Mouse (Mus musculus) frontal cortex, postnatal 25 days (tissue): ENCODE data around the gene Irgq.

Experiments
- DNase-seq, 2 experiments: peaks; one replicate each; pipeline ENCODE4 v3.0.0; 2022; ENCODE audit warnings: low spot score in 2 of 2

The Irgq gene

GRCm38 (mm10) chr7:24546634-24547389 is 16.3 kb downstream of the Irgq start:
- DNase-seq, result peak; percentile 96

DNA sequence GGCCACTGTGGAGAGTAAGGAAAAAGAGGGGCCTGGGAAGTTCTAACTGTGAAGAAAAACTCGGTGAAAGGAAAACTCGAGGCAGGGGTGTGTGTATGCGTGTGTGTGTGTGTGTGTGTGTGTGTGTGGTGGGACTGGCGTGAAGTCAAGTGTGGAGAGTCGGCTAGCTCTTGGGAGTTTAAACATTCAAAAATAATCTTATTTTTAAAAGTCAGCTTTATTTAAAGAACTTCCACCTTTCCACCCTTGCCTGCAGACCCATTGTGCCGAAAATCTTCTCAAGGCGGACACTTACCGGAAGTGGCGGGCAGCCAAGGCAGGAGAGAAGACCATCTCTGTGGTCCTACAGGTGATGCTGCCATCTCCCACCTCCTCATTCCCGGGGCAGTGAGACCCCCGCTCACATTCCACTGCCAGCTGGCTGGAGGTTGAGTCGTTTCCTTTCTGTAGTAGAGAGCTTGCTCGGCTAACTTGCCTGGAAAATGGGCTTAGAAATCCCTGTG is 17.1 kb downstream of the Irgq start:
- no peak for DNase-seq

GRCm38 (mm10) chr7:24551985-24552759 is 21.7 kb downstream of the Irgq start:
- DNase-seq, result no peak

- DNase-seq, result no peak
These were observed 25.3 kb downstream of the Irgq start for GRCm38 (mm10) chr7:24555786-24556185.

DNA sequence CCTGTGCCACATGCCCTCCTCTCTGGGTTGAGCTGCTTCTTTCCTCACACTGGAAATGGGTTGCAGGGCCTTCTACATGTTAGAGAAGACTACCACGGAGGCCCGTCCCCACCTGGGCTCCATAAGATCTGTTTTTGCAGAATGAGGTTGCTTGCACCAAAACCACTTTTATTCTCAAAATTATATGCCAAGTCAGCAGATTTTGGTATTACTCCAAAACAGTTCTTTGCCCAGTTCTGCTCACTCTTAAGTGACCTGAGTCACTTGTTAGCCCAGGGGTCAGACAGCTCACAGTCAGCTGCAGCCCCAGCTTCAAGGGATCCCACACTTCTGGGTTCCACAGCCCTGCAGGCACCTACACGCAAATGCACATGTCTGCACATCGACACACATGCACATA is 31.0 kb downstream of the Irgq start:
- DNase-seq, result no peak

- DNase-seq, result no peak
These were observed 32.8 kb downstream of the Irgq start for GRCm38 (mm10) chr7:24563191-24563836.

DNA sequence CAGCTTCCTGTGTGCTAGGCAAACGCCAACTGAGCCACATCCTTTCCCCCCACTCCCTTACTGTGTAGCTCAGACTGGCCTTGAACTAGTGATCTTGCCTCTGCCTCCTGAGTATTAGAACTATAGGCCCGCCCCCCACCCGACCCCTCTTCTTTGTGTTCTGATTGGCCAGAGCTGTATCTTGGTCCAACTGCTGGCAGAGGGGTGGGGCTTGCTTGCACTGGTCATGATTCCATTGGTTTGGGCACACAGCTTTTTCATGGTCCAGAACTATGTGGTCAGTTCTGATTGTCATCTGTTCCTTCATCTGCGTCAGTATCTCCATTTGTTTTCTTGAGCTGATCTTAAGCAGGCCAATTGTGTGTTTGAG is 33.3 kb downstream of the Irgq start:
- DNase-seq, result no peak

DNA sequence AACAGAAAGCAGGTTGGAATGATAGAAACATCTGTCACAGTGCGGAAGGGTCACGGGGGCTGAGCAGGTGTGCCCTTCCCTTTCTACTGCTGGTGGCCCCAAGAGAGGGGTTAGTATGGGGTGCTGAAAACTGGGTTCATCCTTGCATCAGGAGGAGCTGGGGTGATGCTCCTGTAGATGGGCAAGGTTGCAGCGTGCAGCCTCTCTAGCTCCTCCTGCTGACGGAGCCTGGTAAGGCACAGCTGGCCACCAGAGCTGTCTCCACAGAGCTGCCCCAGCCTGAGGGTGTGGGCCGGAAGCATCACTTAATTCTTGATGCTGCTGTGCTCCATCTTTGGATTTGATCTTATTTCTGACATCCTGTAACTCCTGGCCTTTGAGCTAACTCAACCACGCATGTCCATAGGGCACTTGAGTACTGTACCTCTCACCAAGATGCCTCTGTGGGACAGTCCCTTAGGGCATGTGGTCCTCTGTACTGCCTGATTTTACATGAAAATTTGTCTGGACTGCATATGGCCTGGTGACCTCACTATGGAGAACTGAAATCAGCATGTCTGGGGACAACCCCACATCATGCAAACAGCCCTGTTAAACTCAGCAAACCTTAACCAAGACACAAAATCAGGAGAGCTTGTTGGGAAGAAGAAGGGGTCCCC is 34.2 kb downstream of the Irgq start:
- peak in 1 of 2 experiments; percentile 43 for DNase-seq

- DNase-seq, result no peak
These were observed 35.1 kb downstream of the Irgq start for GRCm38 (mm10) chr7:24565627-24566026.

- no peak for DNase-seq
These were observed 35.7 kb downstream of the Irgq start for GRCm38 (mm10) chr7:24566206-24566605.

GRCm38 (mm10) chr7:24568512-24568911 is 38.0 kb downstream of the Irgq start:
- no peak for DNase-seq

DNA sequence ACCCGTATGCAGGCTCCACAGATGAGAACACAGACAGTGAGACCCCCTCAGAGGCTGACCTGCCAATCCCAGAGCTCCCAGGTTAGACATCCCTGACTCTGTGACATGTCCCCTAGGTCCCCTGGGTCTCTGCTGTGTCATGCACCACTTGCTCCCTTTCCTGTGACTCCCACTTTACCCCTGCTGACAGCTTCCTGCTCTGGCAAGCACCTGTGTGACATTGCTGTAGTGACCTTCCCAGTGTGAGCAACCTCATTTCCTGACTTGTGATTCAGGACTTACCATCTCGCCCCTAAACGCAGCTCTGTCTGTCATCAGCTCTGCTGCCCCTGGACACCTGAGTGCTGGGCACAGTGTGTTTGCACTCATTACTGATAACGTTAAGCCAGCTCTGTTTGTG is 40.6 kb downstream of the Irgq start:
- no peak for DNase-seq

- DNase-seq, result no peak
These were observed 42.0 kb downstream of the Irgq start for GRCm38 (mm10) chr7:24572455-24572854.

DNA sequence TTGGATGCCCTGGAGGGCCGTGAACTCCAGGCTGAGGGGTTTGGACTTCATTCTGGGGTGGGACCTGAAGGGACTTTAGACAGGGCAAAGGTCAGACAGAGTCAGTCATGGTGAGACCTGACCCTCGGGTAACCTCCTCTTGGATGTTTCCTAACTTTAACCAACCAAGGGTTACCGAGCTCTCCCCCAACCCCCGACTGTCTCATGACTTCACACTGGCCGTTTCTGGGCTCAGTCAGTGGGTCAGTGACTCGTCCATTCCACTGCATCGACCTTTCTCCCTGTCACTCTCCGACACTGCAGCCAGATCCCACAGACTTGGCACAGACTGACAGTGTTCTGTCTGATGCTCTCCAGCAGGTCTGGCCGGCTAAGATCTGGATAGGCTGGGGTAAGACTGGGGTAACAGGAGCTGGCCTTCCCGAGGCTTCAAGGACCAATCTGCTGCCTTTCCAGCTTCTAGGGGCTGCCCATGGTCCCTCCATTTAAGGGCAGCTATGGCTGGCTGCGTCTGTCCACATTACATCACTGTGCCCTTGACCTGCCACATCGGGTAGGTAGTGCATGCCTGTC is 43.8 kb downstream of the Irgq start:
- no peak for DNase-seq

- DNase-seq, result no peak
These were observed 47.3 kb downstream of the Irgq start for GRCm38 (mm10) chr7:24577811-24578210.

- DNase-seq, result no peak
These were observed 54.4 kb downstream of the Irgq start for GRCm38 (mm10) chr7:24584876-24585275.

DNA sequence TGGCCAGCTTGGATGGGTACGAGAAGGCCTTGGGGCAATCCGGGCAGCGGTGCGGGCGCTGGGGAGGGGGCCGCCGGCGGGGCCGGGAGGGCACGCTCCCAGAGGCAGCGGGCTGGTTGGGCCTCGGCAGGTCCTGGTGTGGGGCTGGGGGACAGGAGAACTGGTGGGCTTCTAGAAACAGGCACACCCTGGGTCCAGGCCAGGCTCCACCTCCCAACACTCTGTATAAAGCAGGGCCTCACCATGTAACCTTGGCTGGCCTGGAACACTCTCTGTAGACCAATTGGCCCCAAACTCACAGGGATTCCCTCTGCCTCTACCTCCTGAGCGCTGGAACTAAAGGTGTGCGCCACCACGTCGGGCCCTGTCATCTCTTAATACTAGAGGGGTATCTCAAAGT is 55.5 kb downstream of the Irgq start:
- DNase-seq, result no peak

DNA sequence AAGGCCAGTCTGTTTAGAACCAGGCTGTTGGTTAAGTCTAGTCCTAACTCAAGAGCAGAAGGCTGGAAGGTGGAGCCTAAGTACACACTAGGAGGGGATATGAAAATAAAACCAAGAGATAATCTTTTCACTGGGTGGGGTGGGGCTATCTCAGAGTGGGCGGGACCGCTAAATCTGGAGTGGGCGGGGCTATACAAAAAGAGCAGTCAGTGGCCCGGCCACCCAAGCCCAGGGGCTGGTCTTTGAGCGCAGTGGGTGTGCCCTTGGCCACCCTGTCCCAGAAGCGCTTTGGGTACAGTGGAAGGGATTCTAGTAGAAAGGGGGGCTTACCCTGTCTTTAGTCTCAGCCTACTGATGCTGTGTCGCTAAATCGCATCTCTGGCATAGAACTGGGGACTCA is 56.3 kb downstream of the Irgq start:
- DNase-seq, result no peak

GRCm38 (mm10) chr7:24587330-24588105 is 57.0 kb downstream of the Irgq start, which contains the start of the genes Ethe1 and Zfp575:
Ethe1 (plus strand) TSS chr7:24587543.
Zfp575 (minus strand) TSS chr7:24587641.
- DNase-seq, result peak; percentile 59 to 77
